Mouse (Mus musculus) kidney, embryonic 16.5 days (tissue): ENCODE results near the gene Cacnb2. TPM values are rescaled to one million over a fixed set of nuclear protein-coding genes. Genes with fewer than 3 reads are reported as not detected.

Experiments
- ATAC-seq: fragments of 200-750 bp; cut with Nextera tagmentation; 2 replicates; pipeline ENCODE4 v1.8.0; 2017; ENCODE audit warnings: moderate TSS enrichment; ENCODE audit not compliant: low FRiP score, low TSS enrichment
- H3K27ac ChIP-seq: fragments of 300-500 bp; sonication (generic); 2 replicates; pipeline ENCODE4 v1.5.1; 2014; ENCODE audit warnings: low read length
- H3K27me3 ChIP-seq: fragments of 300-500 bp; sonication (generic); 2 replicates; pipeline ENCODE4 v1.6.1; 2014; ENCODE audit warnings: low read length, control low read depth, mixed read lengths; ENCODE audit not compliant: insufficient read depth
- H3K36me3 ChIP-seq: fragments of 300-500 bp; sonication (generic); 2 replicates; pipeline ENCODE4 v1.6.1; 2014; ENCODE audit warnings: low read length, control low read depth, mixed read lengths; ENCODE audit not compliant: insufficient read depth
- H3K4me1 ChIP-seq: fragments of 300-500 bp; sonication (generic); 2 replicates; pipeline ENCODE4 v1.6.1; 2014; ENCODE audit warnings: low read length, control low read depth, mixed read lengths; ENCODE audit not compliant: insufficient read depth
- H3K4me2 ChIP-seq: fragments of 300-500 bp; sonication (generic); replicated peaks from 2 replicates; pipeline ENCODE4 v1.6.1; 2014; ENCODE audit warnings: low read depth, low read length
- H3K4me3 ChIP-seq: fragments of 300-500 bp; sonication (generic); 2 replicates; pipeline ENCODE4 v1.5.1; 2014; ENCODE audit warnings: mild to moderate bottlenecking, low read length
- H3K9ac ChIP-seq: fragments of 300-500 bp; sonication (generic); replicated peaks from 2 replicates; pipeline ENCODE4 v1.6.1; 2014; ENCODE audit warnings: low read length
- H3K9me3 ChIP-seq: fragments of 300-500 bp; sonication (generic); 2 replicates; pipeline ENCODE4 v1.6.1; 2016; ENCODE audit warnings: low read length, control low read depth
- WGBS: fragments of 180-500 bp; shearing (Covaris S2); extraction: QIAGEN DNeasy Blood & Tissue Kit; methylation state at CpG from one replicate; pipeline ENCODE4 v1.1.7; 2014; 5-methylcytosine and 5-hydroxymethylcytosine counted together
- polyA plus RNA-seq: library from polyadenylated mRNA; unstranded; fragments of >200 nt; fragmentation: Nextera tagmentation; extraction: Ambion mirVana; gene quantifications from 2 replicates; pipeline ENCODE4 v1.2.1, GENCODE M21; 2015

The Cacnb2 gene
- polyA plus RNA-seq, 1 experiment from 2014 or later: 2.0 TPM

DNA sequence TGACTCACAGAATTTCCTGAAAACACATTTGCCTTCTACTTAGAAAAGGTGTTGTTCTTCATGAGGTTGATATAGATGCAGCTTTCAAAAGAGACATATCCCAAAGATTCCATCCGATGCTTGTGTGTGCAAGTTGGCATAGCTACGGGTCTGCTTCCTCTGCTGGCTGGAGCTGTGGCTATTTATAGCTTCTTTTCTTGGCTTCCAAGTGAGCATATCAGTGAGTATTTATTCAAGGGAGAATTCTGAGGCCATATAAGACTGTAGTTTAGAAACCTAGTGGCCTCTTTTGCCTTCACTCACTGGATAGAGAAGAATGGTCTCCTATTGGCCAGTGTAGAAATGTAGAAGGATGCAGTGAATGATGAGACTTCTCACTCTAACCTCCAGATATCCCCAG lies 38.2 kb downstream of the Cacnb2 start:
- no peak overlapping the region for H3K9ac ChIP-seq
- no peak for ATAC-seq
- 57% methylated on average over 2 of the region's 2 CpGs for WGBS
- H3K27me3 ChIP-seq: no peaks in the 10 kb centered on the region
- no peak overlapping the region for H3K4me2 ChIP-seq
- peaks cover 5% of the 10 kb centered on the region for H3K4me1 ChIP-seq
- no peaks in the 10 kb centered on the region for H3K36me3 ChIP-seq
- H3K27ac ChIP-seq: no peak overlapping the region
- no peaks in the 10 kb centered on the region for H3K9me3 ChIP-seq
- no peak overlapping the region for H3K4me3 ChIP-seq

DNA sequence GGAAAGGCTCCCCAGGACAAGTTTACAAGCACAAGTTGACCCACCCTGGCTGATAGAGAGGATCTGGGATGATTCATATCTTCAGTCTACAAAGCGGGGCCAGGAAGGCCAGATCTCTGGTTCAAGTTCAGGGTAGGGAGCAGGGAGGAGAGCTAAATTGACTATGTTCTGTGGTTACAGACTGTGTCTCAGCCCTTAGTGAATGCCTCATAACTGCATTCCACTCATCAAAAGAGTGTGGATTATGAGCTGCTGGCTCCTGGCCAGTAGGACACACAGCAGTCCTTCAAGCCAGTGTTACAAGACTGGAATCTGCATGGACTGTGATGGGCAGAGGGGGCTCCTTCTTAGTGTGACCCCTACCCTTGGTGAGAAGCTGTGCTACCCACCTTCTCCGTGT lies 48.4 kb downstream of the Cacnb2 start:
- Histone ChIP-seq H3K4me3 (no peak overlapping the region), H3K9ac (no peak overlapping the region), H3K36me3 (no peaks in the 10 kb centered on the region), H3K27me3 (no peaks in the 10 kb centered on the region), H3K27ac (no peak overlapping the region), H3K4me1 (peaks cover 2% of the 10 kb centered on the region; the same call in 1 of the 2 replicates), H3K9me3 (no peaks in the 10 kb centered on the region), H3K4me2 (no peak overlapping the region)
- ATAC-seq: peak; percentile 80; the same call in 1 of the 2 replicates
- WGBS: 73% methylated on average over 2 of the region's 2 CpGs

DNA sequence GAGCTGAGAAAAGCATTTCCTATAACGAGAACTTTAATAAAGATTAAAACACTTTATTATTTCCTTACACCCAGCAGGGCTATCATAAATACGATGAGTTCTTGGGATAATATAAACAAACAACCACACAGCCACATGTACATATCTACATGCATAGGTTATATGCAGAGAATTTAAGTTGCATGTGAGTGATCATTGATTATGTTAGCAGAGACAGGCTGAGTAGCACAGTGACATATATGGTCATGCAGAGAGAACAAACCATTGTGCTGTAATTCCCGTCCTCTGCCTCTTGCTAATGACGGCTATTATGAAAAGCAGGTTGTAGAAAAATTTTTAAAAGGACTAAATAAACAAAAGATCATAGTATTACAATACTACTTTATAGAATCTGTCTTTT lies 53.8 kb downstream of the Cacnb2 start:
- ATAC-seq: no peak
- H3K4me3 ChIP-seq: no peak overlapping the region
- H3K36me3 ChIP-seq: no peaks in the 10 kb centered on the region
- H3K4me2 ChIP-seq: no peak overlapping the region
- no peaks in the 10 kb centered on the region for H3K4me1 ChIP-seq
- WGBS: 82% methylated on average over 4 of the region's 4 CpGs
- H3K9ac ChIP-seq: no peak overlapping the region
- H3K9me3 ChIP-seq: no peaks in the 10 kb centered on the region
- no peak overlapping the region for H3K27ac ChIP-seq
- no peaks in the 10 kb centered on the region for H3K27me3 ChIP-seq

DNA sequence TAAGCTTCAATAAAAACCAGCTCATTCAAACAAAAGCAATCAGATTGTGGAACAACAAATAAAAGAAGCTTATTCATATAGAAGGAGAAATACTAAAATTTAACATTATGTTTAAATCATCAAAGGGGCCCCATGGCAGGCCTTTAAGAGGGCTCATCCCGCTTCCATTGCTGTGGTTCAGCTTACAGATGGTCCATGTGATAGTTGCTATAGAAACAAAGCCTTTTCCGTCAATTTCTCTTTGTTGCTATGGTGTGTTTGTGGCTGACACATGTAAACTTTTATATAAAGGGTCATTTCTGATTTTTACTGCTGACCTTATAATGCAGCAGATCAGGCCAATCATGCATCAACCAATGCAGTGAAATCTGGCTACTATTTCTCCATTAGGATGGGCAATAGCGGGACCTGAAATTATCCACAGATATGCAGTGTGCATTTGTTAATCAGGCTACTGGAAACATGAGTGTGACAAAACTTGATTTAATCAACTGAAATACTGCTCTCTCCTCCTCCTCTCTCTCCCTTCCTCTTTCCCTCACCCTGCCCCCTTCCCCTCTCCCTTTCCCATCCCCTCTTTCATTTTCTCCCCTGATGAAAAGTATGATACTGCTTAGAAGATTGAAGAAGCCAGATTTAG lies 54.4 kb downstream of the Cacnb2 start:
- no peak for ATAC-seq
- no peaks in the 10 kb centered on the region for H3K27me3 ChIP-seq
- H3K4me2 ChIP-seq: no peak overlapping the region
- H3K4me3 ChIP-seq: no peak overlapping the region
- no peaks in the 10 kb centered on the region for H3K9me3 ChIP-seq
- no peak overlapping the region for H3K9ac ChIP-seq
- H3K27ac ChIP-seq: no peak overlapping the region
- H3K4me1 ChIP-seq: no peaks in the 10 kb centered on the region
- H3K36me3 ChIP-seq: no peaks in the 10 kb centered on the region
- WGBS: 59% methylated on average over 3 of the region's 3 CpGs

DNA sequence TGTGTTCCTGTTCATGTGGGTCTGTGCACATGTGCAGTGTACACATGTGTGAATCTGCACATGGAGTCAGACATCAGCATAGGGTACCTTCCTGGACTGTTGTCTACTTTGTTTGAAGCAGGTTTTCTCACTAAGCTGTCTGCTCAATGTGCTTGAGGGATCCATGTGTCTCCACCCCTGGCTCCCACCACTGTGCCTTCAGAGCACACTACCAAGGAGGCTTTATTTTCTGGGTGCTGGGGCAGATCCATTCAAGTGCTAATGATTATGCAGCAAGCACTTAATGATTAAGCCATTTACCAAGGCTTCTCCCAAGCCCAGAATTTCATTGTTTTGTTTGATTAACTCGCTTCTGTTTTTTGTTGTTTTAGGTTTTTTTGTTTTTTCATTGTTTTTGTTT lies 62.3 kb downstream of the Cacnb2 start:
- WGBS: 52% methylated on average over 1 of the region's 1 CpGs
- H3K36me3 ChIP-seq: no peaks in the 10 kb centered on the region
- ATAC-seq: peak; percentile 54; the same call in 1 of the 2 replicates
- peaks cover 10% of the 10 kb centered on the region; the same call in 1 of the 2 replicates for H3K4me1 ChIP-seq
- H3K27ac ChIP-seq: no peak overlapping the region
- no peak overlapping the region for H3K4me3 ChIP-seq
- H3K4me2 ChIP-seq: no peak overlapping the region
- no peak overlapping the region for H3K9ac ChIP-seq
- no peaks in the 10 kb centered on the region for H3K27me3 ChIP-seq
- H3K9me3 ChIP-seq: no peaks in the 10 kb centered on the region

DNA sequence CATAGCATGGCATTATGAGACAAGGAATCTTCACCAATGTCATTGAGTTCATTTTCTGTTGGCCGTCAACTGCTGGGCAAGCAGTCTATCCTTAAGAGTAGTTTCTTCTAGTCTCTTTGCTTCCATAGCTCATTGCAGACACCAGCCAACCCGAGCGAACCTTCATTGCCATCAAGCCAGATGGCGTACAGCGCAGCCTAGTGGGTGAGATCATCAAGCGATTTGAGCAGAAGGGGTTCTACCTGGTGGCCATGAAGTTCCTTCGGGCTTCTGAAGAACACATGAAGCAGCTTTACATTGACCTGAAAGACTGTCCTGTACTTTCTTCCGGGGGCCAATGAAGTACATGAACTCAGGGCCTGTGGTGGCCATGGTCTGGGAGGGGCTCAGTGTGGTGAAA lies 69.2 kb downstream of the Cacnb2 start:
- WGBS: 96% methylated on average over 8 of the region's 8 CpGs
- no peaks in the 10 kb centered on the region for H3K4me1 ChIP-seq
- H3K36me3 ChIP-seq: no peaks in the 10 kb centered on the region

DNA sequence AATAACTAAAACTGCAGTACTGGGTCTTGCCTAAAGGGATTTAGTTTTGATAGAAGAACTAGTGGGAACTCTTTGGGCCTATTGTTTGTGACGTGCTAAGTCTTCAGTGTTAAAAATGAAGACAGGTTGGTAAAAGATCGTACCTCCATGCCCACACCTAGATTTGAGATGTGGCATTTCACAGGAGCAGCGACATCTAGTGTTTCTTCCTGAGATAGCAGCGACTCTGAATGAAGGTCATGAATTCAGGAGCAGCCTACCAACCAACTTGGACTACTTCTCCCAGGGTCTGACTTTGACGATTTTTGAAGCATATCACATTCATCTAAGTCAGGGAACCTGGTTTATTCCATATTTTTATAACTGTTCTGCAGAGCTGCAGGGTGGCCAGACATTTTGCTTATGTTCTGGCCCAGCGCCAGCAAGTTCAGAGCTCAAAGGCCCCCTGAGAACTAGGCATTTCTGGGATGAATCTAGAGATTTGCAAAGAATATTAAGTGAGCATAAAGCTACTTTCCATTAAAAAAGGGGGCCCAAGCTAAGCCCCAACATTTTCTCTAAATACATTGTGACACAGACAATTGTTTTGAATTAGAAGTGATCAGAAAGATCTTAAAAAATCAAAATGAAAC lies 74.1 kb downstream of the Cacnb2 start:
- ATAC-seq: no peak; the same call in 1 of the 2 replicates
- no peaks in the 10 kb centered on the region for H3K4me1 ChIP-seq
- no peaks in the 10 kb centered on the region for H3K36me3 ChIP-seq
- no peak overlapping the region for H3K27ac ChIP-seq
- H3K4me2 ChIP-seq: no peak overlapping the region
- no peak overlapping the region for H3K9ac ChIP-seq
- no peaks in the 10 kb centered on the region for H3K9me3 ChIP-seq
- 26% methylated on average over 6 of the region's 6 CpGs for WGBS
- no peaks in the 10 kb centered on the region for H3K27me3 ChIP-seq
- no peak overlapping the region for H3K4me3 ChIP-seq

More for the DNA sequence above, 69.2 kb downstream of the Cacnb2 start:
- ATAC-seq: no peak
- no peak overlapping the region for H3K4me3 ChIP-seq
- H3K4me2 ChIP-seq: no peak overlapping the region
- no peak overlapping the region for H3K27ac ChIP-seq
- no peaks in the 10 kb centered on the region for H3K27me3 ChIP-seq
- no peaks in the 10 kb centered on the region for H3K9me3 ChIP-seq
- no peak overlapping the region for H3K9ac ChIP-seq

DNA sequence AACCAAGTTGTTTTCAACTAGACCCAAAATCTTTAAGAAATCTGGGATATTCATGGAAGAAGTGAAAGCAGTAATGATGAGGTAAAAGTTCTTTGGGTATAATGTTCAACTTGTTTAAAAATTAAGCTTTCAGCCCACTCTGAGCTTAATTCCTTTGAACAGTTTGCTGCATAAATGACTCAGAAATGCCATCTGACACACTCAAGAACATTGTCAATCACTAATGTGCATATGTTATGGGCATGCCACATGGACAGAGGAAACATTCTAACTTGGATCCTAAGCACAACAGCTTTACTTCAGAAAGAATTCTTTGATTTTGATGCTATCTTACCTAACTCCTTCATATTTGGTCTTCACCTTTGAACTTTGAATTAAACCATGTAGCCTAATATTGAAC lies 81.3 kb downstream of the Cacnb2 start:
- Histone ChIP-seq H3K4me2 (no peak overlapping the region), H3K27me3 (no peaks in the 10 kb centered on the region), H3K9me3 (no peaks in the 10 kb centered on the region), H3K36me3 (no peaks in the 10 kb centered on the region), H3K4me1 (no peaks in the 10 kb centered on the region), H3K27ac (no peak overlapping the region), H3K9ac (no peak overlapping the region), H3K4me3 (no peak overlapping the region)
- no peak for ATAC-seq

DNA sequence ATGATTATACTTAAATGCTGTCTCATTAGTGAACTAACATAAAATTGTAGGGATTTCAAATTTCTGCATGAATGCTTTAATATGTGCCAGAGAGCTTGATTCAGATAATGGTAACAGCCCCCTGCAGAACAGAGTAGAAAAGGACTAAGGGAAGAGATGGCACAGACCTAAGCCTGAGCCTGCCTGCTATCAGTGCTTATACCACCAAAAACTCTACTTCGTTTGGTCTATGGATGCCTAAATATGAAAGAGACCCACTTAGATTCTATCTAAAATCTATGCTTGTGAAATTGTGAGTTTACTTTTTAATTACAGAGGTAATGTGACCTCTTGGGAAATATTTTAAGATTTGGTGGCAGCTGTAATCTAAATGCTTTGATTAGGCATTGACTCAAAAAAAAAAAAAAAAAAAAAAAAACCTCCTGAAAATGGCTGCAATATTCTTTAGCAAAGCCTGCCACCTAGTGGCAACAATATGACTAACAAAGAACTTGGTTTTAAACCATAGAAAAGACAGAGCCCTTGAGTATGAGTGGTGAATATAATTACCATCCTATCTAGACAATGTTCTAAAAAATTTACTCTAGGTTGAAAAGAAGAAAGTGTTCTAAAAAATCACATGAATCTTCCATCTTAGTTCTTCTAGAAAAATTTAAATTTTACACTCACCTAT lies 100.2 kb downstream of the Cacnb2 start:
- no peaks in the 10 kb centered on the region for H3K27me3 ChIP-seq
- no peak for ATAC-seq
- no peaks in the 10 kb centered on the region for H3K9me3 ChIP-seq
- no peak overlapping the region for H3K27ac ChIP-seq
- H3K4me1 ChIP-seq: no peaks in the 10 kb centered on the region
- no peak overlapping the region for H3K9ac ChIP-seq
- no peak overlapping the region for H3K4me2 ChIP-seq
- 80% methylated on average over 1 of the region's 1 CpGs for WGBS
- no peak overlapping the region for H3K4me3 ChIP-seq
- H3K36me3 ChIP-seq: no peaks in the 10 kb centered on the region

DNA sequence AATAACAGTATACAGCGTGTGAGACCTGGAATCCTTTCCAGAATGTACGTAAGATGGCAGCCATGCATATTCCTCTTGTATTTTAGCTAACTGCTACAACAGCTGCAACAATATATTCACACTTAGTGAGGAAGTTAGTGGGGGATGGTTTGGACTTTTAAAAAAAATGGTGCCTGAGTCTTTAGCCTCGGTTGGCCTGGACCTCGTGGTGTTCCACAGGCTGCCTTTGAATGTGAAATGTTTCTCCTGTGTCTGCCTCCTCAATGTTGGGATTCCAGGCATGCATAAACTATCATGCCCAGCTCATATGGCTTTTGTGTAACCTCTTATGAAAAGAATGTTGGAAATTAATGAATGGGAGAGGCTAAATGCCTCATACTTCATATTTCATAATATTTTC lies 100.8 kb downstream of the Cacnb2 start:
- Histone ChIP-seq H3K4me1 (no peaks in the 10 kb centered on the region), H3K9ac (no peak overlapping the region), H3K4me2 (no peak overlapping the region), H3K36me3 (no peaks in the 10 kb centered on the region), H3K4me3 (no peak overlapping the region), H3K27ac (no peak overlapping the region), H3K27me3 (no peaks in the 10 kb centered on the region), H3K9me3 (no peaks in the 10 kb centered on the region)
- 85% methylated on average over 4 of the region's 4 CpGs for WGBS
- no peak for ATAC-seq
